Mouse (Mus musculus): ENCODE results near the gene Hoxd9. TPM values are rescaled to one million over a fixed set of nuclear protein-coding genes. Genes with fewer than 3 reads are reported as not detected.

Gene Hoxd9
- total RNA-seq, 1 experiment from 2014 or later: 5.2 TPM

GRCm38 (mm10) chr2:74749337-74750121 lies 52.0 kb downstream of the Hoxd9 start:
- peak; percentile 45 for DNase-seq

Small RNA genes within 50 kb of the gene (microRNA-seq; reads per million reads assigned to microRNA genes)
- gene Gm44463: 0 reads per million in 2 experiments
- 17,029 to 30,739 reads per million in 2 experiments for gene Mir10b

Other genes with a start within 250 kb of the Hoxd9 start
- 14.5 and 16.3 TPM in 2 replicates for gene Lnpk, start 118.3 kb upstream of the Hoxd9 start, total RNA-seq (2021)
- not detected in 2 replicates for gene Evx2, start 38.2 kb upstream of the Hoxd9 start, total RNA-seq (2021)
- gene Hoxd13, start 29.4 kb upstream of the Hoxd9 start, total RNA-seq (2021): not detected in 2 replicates
- not detected in 2 replicates for gene Hoxd12, start 22.7 kb upstream of the Hoxd9 start, total RNA-seq (2021)
- not detected in 2 replicates for gene Hoxd11, start 18.2 kb upstream of the Hoxd9 start, total RNA-seq (2021)
- not detected in 2 replicates for gene Hoxd10, start 5.8 kb upstream of the Hoxd9 start, total RNA-seq (2021)
- gene Hoxd8, start 6.9 kb downstream of the Hoxd9 start, total RNA-seq (2021): 27.2 and 33.9 TPM in 2 replicates
- 0.73 and 2.6 TPM in 2 replicates for gene Hoxd3, start 14.2 kb downstream of the Hoxd9 start, total RNA-seq (2021)
- 27.8 and 34.1 TPM in 2 replicates for gene Hoxd4, start 14.2 kb downstream of the Hoxd9 start, total RNA-seq (2021)
- gene Gm28230, start 29.0 kb downstream of the Hoxd9 start, total RNA-seq (2021): 3.3 and 3.6 TPM in 2 replicates
- gene Hoxd1, start 65.3 kb downstream of the Hoxd9 start, total RNA-seq (2021): not detected in 2 replicates
- 70.1 and 97.0 TPM in 2 replicates for gene Mtx2, start 128.1 kb downstream of the Hoxd9 start, total RNA-seq (2021)